Mouse (Mus musculus) megakaryocyte progenitor cell, adult 5-6 weeks (primary cell): ENCODE data around the gene Cxcl12. TPM values are rescaled to one million over a fixed set of nuclear protein-coding genes. Genes with fewer than 3 reads are reported as not detected.
A peak's percentile ranks its signal among the peaks of the same experiment; 100 is the strongest.

Source experiments
- ATAC-seq: replicated peaks from 2 replicates; pipeline ENCODE4 v1.8.0; 2016; ENCODE audit warnings: mild to moderate bottlenecking, moderate TSS enrichment, inconsistent platforms; ENCODE audit not compliant: poor library complexity
- total RNA-seq, 2 experiments: library from RNA; stranded (forward) in 1 of 2; stranded (reverse) in 1 of 2; fragments of 157-497, 149-512 nt in 1 of 2; fragments of 200-1000 nt in 1 of 2; gene quantifications; 2 replicates each; pipeline versions ENCODE4 v1.2.3 to v1.2.4; 2015 to 2017

Cxcl12 gene
- 0.44 and 1.0 TPM in 2 replicates for total RNA-seq (2015)
- 0.29 and 0.41 TPM in 2 replicates for total RNA-seq (2017)

- ATAC-seq, result no peak
Observed at GRCm38 (mm10) chr6:117168321-117169011, at the start of gene Cxcl12. Gene Cxcl12 (plus strand): TSS chr6:117168535.

DNA sequence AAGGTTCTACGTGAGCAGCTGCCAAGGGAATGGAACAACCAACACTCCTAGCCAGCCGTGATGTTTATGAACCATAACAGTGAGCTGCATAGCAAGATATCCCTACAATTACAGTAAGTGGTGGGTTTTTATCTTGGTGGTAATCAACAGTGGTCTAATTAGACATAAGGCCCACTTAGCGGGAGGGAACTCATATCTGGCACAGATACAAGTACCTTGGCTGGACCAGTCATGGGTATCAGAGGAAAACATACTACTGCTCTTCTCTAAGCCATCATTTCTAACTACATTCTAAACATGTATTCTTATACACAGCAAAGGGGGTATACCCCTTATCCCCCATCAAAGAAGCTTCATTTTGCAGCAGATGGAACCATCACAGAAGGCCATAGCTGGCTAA, 46.3 kb upstream of the Cxcl12 start:
- no peak for ATAC-seq

- no peak for ATAC-seq
Observed at GRCm38 (mm10) chr6:117126356-117126755, 42.0 kb upstream of the Cxcl12 start.

- no peak for ATAC-seq
Observed at GRCm38 (mm10) chr6:117129443-117129842, 38.9 kb upstream of the Cxcl12 start.

DNA sequence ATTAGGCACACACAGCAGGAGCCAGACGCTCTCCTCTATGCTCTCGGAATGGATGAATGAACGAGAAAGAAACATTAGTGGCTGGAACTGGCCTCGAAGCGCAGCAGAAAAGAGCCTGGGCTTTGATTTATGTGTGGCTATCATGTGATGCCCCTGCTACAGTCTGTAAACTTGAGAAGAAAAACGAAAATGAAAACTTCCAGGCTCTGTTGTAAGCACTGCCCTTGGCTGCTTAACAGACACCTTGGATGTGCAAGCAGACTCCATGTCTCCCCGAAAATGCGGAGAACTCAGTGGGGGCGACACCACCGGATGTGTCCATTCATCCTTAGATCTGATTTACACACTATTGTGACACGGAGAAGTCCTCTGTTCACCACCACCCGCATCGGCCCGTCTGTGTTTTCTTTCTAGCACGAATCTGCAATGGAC, 37.6 kb upstream of the Cxcl12 start:
- no peak for ATAC-seq

- ATAC-seq, result no peak
Observed at GRCm38 (mm10) chr6:117134526-117134925, 33.8 kb upstream of the Cxcl12 start.

- no peak for ATAC-seq
Observed at GRCm38 (mm10) chr6:117137735-117138134, 30.6 kb upstream of the Cxcl12 start.

DNA sequence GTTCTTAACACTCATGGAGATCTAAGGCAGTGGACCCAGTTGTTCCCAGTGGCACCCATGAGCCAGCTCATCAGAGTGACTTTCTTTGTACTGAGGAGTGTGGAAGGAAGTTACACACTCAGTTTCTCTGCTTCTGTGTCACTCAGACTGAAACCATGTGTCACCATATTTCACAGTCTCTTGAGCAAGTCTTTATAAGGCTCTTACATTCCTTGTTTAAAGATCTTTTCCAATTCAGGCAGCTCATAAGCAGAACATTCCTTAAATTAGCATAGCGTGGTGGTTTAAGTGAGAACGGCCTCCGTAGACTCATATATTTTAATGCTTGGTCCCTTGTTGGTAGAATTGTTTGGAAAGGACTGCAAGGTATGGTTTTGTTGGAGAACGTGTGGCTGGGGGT, 27.4 kb upstream of the Cxcl12 start:
- ATAC-seq, result no peak

- ATAC-seq, result no peak
Observed at GRCm38 (mm10) chr6:117146951-117147350, 21.4 kb upstream of the Cxcl12 start.

DNA sequence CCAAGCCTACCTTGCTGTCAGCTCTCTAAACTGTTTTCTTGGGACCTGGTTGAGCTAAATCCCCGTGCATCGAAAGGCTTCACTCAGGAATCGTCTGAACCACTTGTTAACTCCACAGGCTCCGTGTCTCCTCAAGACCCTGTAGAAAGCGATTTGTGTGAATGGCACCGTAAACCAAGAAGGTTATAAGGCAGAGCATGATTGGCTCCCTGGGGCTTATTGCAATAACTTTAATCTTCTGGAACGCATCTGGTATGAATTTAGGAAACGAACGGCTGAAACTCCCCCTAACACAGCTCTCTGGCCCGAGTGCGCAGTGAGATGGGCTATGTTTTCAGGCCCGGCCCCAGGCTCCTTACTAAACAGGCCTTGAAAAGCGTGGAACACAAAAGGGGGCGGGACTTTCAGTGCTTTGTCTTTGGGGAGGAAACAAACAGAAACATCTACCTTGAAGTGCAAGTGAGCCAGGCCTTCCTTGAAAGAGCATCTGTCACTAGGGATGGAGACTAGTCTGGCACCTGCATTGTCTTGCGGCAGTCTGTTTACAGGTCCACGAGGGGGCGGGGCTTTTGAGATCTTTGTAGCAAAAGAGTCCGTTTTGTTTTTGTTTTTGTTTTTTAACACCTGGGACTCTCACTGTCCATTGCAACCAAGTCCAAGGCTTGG, 16.7 kb upstream of the Cxcl12 start:
- no peak for ATAC-seq

GRCm38 (mm10) chr6:117153046-117153445, 15.3 kb upstream of the Cxcl12 start:
- no peak for ATAC-seq

GRCm38 (mm10) chr6:117156846-117157245, 11.5 kb upstream of the Cxcl12 start:
- no peak for ATAC-seq

GRCm38 (mm10) chr6:117159710-117160690, 8.3 kb upstream of the Cxcl12 start:
- ATAC-seq, result no peak

DNA sequence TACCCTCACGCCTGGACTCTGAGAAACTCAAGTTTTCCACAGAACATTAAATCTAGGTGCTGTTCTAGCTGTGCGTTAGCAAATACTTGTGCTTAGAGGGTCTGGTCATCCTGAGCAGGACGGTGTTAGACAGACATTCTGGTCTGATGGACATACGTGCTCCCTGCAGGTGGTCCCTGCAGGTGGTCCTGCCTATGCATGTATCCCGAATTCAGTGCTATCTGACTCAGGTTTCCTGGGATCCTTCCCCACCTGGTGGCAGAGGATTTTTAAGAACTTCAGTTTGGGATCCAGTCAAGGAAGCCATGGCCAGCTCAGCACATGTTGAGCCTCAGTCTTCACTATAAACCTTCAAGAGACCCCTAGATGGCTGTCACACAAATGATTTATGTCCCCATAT, 4.8 kb upstream of the Cxcl12 start:
- ATAC-seq, result no peak

DNA sequence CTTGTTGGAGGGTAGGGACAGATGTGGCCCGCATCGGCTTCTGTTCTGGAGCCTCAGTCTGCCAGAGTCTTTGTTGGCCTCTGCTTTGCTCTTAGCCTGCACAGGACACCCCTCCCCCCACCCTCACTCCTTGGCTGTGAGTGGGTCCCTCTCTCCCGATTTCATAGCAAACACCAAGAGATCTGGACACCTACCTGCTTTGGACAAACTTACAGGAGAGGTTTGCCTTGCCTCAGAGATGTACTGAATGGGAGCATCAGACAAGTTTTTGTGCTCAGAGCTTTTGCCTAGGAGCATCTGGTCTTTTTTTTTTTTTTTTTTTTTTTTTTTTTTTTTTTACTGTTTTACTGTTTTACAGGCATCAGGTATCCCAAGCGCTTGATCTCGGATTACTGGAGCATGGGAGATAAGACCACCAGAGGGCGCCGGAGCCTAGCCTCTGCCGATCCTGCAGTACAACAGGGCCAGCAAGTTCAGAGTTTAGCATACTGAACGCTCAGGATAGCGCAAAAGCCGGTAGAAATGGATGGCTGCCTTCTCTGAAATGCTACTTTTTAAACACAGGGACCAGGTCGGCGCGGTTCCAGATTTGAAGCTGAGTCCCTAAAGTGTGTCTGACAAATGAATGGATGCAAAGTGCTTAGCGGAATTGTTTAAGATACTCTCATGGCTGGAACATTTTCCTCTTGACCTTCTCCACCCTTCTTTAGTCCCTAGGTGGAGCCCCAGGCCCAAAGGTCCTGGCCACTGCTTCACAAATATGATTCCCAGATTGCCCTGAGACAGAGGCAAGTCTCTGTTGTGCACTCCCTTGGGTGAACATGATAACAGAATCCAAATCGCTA, 1.5 kb upstream of the Cxcl12 start:
- peak; percentile 94 for ATAC-seq

- no peak for ATAC-seq
Observed at GRCm38 (mm10) chr6:117167426-117167730, 957 bp upstream of the Cxcl12 start.

DNA sequence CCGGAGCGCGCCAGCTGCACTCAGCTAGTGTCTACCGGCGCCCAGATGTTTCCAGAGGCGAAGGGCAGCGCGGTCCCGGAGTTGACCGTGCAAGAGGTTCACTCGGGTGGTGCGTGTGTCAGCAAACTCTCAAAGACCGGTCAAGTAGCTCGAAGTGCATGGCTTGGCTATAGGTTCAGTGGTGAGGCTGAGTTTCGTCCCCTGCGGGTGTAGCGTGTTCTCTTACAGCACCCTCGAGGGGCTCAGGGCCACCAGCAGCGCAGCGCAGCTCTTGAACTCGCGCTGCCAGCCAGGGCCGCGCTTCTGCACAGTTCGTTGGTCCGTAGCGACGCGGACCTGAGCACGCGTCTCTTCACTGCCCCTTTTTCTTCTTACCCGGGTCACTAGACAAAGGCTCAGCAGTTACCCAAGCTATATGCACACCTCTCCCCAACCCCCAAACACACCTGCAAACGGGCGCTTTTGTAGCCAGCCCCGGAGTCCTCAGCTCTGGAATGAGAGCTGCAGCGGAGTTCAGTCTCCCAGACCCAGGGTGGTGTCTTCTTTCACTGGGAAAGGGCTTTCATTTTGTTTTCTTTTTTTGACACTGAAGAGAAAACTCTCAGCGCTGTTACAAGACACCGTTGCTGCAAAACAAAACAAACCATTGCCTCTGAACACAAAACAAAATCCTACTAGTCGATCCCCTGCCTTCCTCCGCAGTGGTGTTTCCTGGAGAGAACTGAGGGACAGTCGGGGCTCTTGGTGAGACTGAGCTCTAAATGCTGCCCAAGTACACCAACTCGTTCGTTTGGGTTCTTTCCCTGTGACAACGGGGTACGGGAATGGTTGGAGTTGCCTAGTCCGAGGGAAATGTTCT, 945 bp downstream of the Cxcl12 start:
- no peak for ATAC-seq

DNA sequence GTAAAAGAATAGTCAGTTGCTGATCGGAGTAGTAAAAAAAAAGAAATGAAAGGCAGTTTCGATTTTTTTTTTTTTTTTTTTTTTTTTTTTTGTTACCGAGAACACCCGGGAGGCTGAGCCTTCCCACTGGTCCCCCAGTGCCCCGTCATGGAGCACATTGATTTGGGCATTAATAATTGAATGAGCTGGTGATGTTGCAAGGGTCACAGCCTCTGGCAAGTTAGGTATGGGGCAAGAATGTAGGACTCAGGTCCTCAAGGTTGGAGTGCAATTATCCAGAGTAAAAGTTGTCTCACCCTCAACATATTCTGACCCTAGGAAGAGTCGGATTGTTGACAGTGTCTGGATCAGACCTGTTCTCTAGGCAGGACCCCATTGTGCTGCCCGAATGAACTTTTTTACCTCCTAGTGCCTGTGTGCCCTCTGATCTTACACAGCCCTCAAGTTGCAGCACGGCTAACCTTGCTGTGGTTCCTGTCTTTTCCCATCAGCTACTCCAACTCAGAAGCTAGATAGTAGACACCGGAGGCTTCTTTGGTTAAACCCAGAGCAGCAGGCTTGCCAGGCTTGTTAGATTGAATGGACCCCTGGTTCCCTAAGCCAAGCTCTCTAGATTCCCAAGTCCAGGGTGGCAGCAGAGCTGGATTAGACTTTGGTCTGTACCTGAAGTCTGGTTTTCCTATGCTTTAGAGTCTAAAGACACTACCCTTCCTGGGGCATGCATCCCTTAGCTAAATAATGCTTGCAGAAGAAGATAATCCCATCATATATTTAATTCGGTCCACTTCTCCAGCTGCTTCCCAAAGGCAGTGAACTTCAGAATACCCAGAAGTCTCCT, 1.8 kb downstream of the Cxcl12 start:
- ATAC-seq, result no peak

GRCm38 (mm10) chr6:117172358-117172757, 4.0 kb downstream of the Cxcl12 start:
- no peak for ATAC-seq
